Mouse (Mus musculus) induced T-regulatory cell, adult 2 months (primary cell): ENCODE data around the gene Snrnp35.
A peak's percentile ranks its signal among the peaks of the same experiment; 100 is the strongest.

Experiments used
- DNase-seq: peaks from one replicate; pipeline ENCODE4 v3.0.0-alpha.2; 2012; ENCODE audit warnings: low read depth

The Snrnp35 gene

DNA sequence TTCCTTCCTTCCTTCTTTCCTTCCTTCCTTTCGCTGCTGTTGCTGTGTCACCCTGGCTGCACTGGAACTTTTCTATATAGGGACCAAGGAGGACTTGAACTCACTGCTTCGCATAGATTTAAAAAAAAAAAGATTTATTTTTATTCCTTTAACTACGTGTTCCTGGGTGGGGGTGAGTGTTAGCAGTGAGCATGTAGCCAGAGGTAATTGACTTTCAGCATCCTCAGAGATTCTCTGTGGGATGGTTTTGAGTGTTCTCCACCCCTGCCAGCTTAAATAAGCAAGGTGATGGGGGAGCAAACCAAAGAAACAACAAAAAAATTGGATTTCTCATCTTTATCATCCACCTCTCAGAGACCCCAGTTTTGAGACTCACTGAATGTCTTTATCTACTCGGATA is 57.0 kb downstream of the Snrnp35 start:
- DNase-seq = no peak

DNA sequence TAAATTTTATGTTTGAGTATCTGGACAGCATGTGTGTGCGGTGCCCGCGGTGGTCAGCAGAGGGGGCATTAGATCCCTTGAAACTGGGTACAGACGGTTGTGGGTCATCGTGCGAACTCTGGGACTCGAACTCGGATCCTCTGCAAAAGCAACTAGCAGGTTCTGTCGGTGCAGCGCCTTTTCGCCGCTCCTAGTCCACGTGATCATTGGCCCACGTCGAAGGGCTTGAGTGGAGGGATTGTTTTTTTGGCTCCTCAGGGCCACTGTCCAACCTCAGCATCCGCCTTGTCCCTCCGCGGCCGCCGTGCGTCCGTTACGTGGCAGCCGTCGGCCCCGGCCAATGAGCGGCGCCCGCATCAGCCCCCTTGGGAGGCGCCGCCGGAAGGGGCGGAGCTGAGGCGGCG is 57.5 kb downstream of the Snrnp35 start, which contains the start of gene Tmed2:
Gene Tmed2, plus strand, starts transcription at position 313 of the 404 bp plus-strand sequence.
- peak; percentile 95 for DNase-seq
